Mouse (Mus musculus) stomach, embryonic 16.5 days (tissue): ENCODE results near the gene Zfp507. TPM values are rescaled to one million over a fixed set of nuclear protein-coding genes. Genes with fewer than 3 reads are reported as not detected.

ENCODE experiments used
- ATAC-seq: fragments of 200-750 bp; cut with Nextera tagmentation; 2 replicates; pipeline ENCODE4 v1.8.0; 2017; ENCODE audit warnings: moderate number of reproducible peaks, moderate TSS enrichment; ENCODE audit not compliant: insufficient read depth, low FRiP score
- H3K27ac ChIP-seq: fragments of 300-500 bp; sonication (generic); 2 replicates; pipeline ENCODE4 v1.5.1; 2014; ENCODE audit warnings: low read length
- H3K27me3 ChIP-seq: fragments of 300-500 bp; sonication (generic); 2 replicates; pipeline ENCODE4 v1.6.1; 2014; ENCODE audit warnings: low read length, control low read depth, mixed read lengths; ENCODE audit not compliant: control insufficient read depth, insufficient read depth
- H3K36me3 ChIP-seq: fragments of 300-500 bp; sonication (generic); 2 replicates; pipeline ENCODE4 v1.6.1; 2014; ENCODE audit warnings: low read length; ENCODE audit not compliant: control insufficient read depth, insufficient read depth
- H3K4me1 ChIP-seq: fragments of 300-500 bp; sonication (generic); 2 replicates; pipeline ENCODE4 v1.6.1; 2014; ENCODE audit warnings: low read length, control low read depth, mixed read lengths; ENCODE audit not compliant: control insufficient read depth, insufficient read depth
- H3K4me2 ChIP-seq: fragments of 300-500 bp; sonication (generic); 2 replicates; pipeline ENCODE4 v1.6.1; 2014; ENCODE audit warnings: low read depth, low read length, mixed read lengths
- H3K4me3 ChIP-seq: fragments of 300-500 bp; sonication (generic); replicated peaks from 2 replicates; pipeline ENCODE4 v1.5.1; 2014; ENCODE audit warnings: mild to moderate bottlenecking, low read length
- H3K9ac ChIP-seq: fragments of 300-500 bp; sonication (generic); 2 replicates; pipeline ENCODE4 v1.6.1; 2014; ENCODE audit warnings: low read length
- H3K9me3 ChIP-seq: fragments of 300-500 bp; sonication (generic); replicated peaks from 2 replicates; pipeline ENCODE4 v1.6.1; 2016; ENCODE audit warnings: low read length, control low read depth; ENCODE audit not compliant: control insufficient read depth
- WGBS: fragments of 180-500 bp; shearing (Covaris S2); extraction: QIAGEN DNeasy Blood & Tissue Kit; methylation state at CpG from one replicate; pipeline ENCODE4 v1.1.7; 2014; 5-methylcytosine and 5-hydroxymethylcytosine counted together
- polyA plus RNA-seq: library from polyadenylated mRNA; unstranded; fragments of >200 nt; fragmentation: Nextera tagmentation; extraction: Ambion mirVana; gene quantifications from 2 replicates; pipeline ENCODE4 v1.2.1, GENCODE M21; 2015

Gene Zfp507
- polyA plus RNA-seq, 1 experiment from 2014 or later = 13.3 TPM

DNA sequence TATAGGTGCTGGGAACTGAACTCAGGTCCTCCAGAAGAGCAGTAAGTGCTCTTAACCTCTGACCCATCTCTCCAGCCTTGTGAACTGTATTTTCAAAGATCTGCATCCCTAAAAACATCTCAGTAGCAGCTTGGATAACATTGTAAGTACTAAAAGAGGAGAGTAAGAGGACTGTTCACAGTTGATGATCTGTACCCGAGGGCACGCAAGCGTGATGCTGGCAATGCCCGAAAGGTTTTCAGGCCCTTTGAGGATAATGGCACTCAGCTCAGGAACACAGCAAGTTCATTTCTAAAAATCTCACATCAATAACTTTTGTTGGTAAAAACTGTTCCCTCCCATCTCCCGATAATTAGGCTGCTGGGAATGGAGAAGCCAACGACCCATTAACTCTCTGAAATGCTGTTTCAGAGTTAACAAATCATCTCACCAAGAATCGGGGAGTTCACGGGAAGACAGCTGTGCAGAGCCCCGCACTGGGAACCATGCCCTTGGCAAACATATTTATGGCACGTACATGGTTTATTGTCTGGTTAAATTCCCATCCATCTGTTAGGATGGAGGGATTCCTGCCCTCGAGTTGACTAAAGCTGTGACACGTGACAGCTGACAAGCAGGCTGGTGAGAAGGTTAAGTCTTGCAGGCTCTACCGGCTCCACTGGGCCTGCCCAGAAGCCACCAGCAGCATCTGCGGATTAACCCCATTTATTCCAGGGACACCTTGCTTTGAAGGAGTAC is 69.3 kb downstream of the Zfp507 start:
- Histone ChIP-seq H3K4me2 (no peak overlapping the region), H3K27ac (no peak overlapping the region), H3K4me1 (peaks cover 3% of the 10 kb centered on the region; the same call in 1 of the 2 replicates), H3K9me3 (no peaks in the 10 kb centered on the region), H3K27me3 (no peaks in the 10 kb centered on the region), H3K4me3 (no peak overlapping the region), H3K9ac (no peak overlapping the region), H3K36me3 (no peaks in the 10 kb centered on the region)
- WGBS = 64% methylated on average over 14 of the region's 14 CpGs
- ATAC-seq = no peak

DNA sequence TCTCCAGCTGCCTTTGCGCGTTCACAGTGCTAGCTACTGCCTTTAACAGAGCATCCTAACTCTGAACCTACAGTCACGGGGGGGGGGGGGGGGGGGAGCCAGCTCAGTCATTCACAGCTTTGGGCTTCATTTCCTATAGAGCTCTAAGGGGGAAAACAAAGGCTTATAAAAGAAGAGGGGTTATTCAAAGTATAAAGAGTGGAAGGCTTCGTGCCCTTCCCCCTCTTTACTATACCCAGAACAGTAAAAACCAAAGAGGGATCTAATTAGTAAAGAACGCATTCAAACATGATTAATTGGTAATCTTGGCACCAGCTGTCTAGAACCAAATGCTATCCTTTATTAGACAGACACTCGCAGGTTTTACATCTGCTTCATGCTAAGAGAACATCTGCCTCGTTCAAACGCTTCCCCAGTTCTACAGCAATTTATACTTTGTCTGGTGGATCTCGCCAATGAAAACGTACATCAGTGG is 70.2 kb downstream of the Zfp507 start:
- Histone ChIP-seq H3K4me2 (no peak overlapping the region), H3K9me3 (no peaks in the 10 kb centered on the region), H3K27ac (no peak overlapping the region), H3K4me1 (peaks cover 3% of the 10 kb centered on the region; the same call in 1 of the 2 replicates), H3K4me3 (no peak overlapping the region), H3K27me3 (no peaks in the 10 kb centered on the region), H3K9ac (no peak overlapping the region), H3K36me3 (no peaks in the 10 kb centered on the region)
- WGBS = 80% methylated on average over 10 of the region's 10 CpGs
- no peak for ATAC-seq

DNA sequence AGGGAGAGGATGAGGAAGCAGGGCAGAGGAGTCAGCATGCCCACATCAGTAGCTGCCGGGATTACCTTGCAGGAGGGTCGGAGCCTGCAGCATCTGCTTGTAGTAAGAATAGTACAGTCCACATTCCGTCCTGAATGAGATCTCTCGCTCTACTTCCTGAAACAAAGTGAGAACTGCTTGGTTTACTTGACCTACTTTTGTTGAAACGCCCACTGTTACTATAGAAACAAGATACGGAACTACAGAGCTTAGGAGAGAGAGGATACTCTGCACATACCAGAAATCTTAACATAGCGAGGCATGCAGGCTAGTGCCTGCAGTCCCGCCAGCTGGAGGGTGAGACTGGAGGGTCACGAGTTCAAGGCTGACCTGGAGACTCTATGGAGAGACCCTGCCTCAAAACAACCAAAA is 73.2 kb downstream of the Zfp507 start:
- ATAC-seq = peak; percentile 58; the same call in 1 of the 2 replicates
- WGBS = 65% methylated on average over 9 of the region's 9 CpGs
- Histone ChIP-seq H3K9ac (no peak overlapping the region), H3K4me1 (peaks cover 3% of the 10 kb centered on the region; the same call in 1 of the 2 replicates), H3K36me3 (no peaks in the 10 kb centered on the region), H3K4me2 (no peak overlapping the region), H3K4me3 (no peak overlapping the region), H3K27me3 (no peaks in the 10 kb centered on the region), H3K9me3 (no peaks in the 10 kb centered on the region), H3K27ac (no peak overlapping the region)

DNA sequence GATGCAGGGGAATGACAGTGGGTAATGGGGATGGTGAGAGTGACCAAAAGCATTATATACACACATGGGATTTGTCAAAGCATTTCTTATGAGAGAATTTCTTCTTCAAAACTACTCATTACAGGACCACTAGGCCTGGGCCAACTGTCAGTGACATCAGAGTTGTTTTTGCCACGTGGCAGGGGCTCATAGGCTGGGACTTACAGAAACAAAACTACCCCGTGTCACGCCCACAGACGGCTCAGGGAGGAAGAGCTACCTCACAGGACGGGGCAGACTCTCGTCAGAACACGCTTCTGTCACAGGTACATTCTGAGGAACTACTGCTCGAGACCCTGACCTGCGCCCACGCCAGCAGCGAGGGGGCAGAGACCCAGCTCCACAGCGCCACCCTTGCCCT is 74.4 kb downstream of the Zfp507 start:
- WGBS = 93% methylated on average over 12 of the region's 12 CpGs
- Histone ChIP-seq H3K27ac (no peak overlapping the region), H3K4me3 (no peak overlapping the region), H3K36me3 (no peaks in the 10 kb centered on the region), H3K4me1 (peaks cover 3% of the 10 kb centered on the region; the same call in 1 of the 2 replicates), H3K4me2 (no peak overlapping the region), H3K9ac (no peak overlapping the region), H3K27me3 (no peaks in the 10 kb centered on the region), H3K9me3 (no peaks in the 10 kb centered on the region)
- ATAC-seq = no peak; the same call in 1 of the 2 replicates

DNA sequence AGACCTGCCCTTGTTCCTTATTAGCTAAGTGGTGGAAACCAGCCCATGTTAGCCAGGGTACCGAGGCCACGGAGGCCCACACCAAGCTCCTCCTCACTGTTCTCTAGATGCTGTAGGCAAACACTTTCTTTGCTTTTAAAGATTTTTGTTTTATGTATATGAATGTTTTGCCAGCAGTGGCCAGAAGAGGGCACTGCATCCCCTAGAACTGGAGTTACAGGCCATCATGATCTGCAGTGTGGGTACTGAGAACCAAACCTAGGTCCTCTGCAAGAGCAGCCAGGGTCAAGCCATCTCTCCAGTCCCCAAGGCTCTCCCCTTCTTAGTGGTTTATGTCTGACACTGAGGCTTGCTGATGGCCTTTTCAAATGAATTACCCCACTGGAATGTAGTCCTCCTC is 79.8 kb downstream of the Zfp507 start:
- no peaks in the 10 kb centered on the region for H3K36me3 ChIP-seq
- no peak for ATAC-seq
- WGBS = 89% methylated on average over 2 of the region's 2 CpGs

More for the DNA sequence above, 79.8 kb downstream of the Zfp507 start:
- Histone ChIP-seq H3K9me3 (no peaks in the 10 kb centered on the region), H3K9ac (no peak overlapping the region), H3K27me3 (no peaks in the 10 kb centered on the region), H3K4me1 (no peaks in the 10 kb centered on the region), H3K27ac (no peak overlapping the region), H3K4me2 (no peak overlapping the region), H3K4me3 (no peak overlapping the region)

Other genes with a start within 250 kb of the Zfp507 start
- gene Nudt19, start 246.7 kb downstream of the Zfp507 start, polyA plus RNA-seq = 66.4 and 66.8 TPM in 2 replicates
- 0.08 and 0.24 TPM in 2 replicates for gene Rgs9bp, start 217.4 kb downstream of the Zfp507 start, polyA plus RNA-seq
- gene Ankrd27, start 216.8 kb downstream of the Zfp507 start, polyA plus RNA-seq = 38.0 and 41.3 TPM in 2 replicates
- 192 and 216 TPM in 2 replicates for gene Pdcd5, start 155.5 kb downstream of the Zfp507 start, polyA plus RNA-seq
- gene Dpy19l3, start 48.5 kb downstream of the Zfp507 start, polyA plus RNA-seq = 18.0 and 21.1 TPM in 2 replicates